Mouse (Mus musculus): ENCODE results near the gene Zfyve16. TPM values are rescaled to one million over a fixed set of nuclear protein-coding genes. Genes with fewer than 3 reads are reported as not detected.

Gene Zfyve16
- 29.0 TPM for polyA plus RNA-seq (2014; fragmentation: Illumina TruSeq; extraction: RNeasy Lipid Tissue Mini Kit (QIAGEN cat#74804); ENCODE audit: low read depth, low replicate concordance)

DNA sequence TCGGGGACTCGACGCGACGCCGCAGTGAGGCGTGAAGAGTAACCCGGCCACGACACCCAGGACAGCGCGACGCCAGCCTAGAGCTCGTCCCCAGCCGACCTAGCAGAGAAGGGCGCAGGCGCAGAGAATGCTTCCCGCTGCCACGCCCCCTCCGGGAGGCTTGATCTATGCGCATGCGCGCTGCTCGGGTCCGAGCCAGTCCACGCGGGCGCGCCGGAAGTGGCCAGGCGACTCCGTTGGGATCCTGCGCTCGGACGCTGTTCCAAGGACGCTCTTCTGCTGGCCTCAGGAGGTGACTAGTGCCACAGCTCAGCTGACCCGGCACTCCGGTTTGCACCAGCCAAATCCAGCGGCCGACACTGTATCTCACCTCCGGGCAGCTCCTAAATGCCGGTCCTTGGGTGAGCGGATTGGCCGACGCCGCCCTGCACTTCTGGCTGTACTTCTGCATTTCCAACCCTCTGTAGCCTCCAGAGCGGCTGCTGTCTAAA, at the start of gene Zfyve16:
Gene Zfyve16, minus strand, starts transcription at position 148 of the 491 bp plus-strand sequence.

DNA sequence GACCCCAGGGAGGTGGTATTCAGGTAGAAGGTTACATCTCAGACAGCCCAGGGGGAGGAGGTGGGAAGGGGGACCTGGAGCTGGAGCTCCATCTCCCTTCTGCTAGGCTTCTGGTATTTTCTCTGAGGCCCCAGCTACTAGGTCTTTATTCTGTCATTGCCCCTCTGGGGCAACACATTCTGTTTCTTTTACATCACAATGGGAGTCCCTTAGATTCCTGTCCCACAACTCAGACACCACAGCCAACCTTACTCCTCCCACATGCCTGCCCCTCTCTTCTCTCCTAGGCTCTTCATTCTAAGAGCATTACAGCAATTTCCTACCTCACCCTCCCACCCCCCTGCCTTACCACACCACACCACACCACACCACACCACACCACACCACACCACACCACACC, 45.4 kb upstream of the Zfyve16 start, which contains the start of gene Spz1:
Gene Spz1, minus strand, starts transcription at position 101 of the 400 bp plus-strand sequence.

DNA sequence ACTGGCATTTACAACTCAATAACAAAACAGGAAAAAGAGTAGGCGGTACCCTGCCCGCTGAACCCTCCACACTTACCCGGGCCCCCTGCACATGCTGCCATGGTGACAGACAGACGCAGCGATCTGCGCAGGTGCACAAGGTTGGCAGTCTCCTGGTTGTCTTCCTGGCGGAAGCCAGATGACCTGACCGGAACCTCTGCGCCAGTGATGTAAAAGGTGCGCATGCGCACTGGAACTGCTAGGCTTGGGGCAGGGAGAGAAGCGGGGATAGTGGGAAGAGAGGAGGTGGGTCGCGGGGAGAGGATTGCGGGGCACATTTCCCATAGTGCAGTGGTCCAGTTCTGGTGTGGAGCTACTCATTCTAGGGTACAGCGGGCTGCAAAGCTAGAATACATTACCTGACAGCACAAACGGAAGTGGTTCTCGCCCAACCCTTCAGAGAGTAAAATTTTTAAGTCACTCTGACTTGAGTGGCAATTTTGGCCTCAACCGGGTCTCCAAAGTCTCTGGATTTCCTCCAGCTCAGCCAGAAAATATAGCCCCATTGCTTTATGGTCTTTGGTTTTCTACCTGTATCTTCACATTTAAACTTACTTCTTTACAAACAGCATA, 46.7 kb downstream of the Zfyve16 start, which contains the start of gene Fam151b:
Gene Fam151b, minus strand, starts transcription at position 164 of the 612 bp plus-strand sequence.

Other genes with a start within 250 kb of the Zfyve16 start
- gene Gm20379, start 224.9 kb downstream of the Zfyve16 start, polyA plus RNA-seq (2014; fragmentation: Illumina TruSeq; extraction: RNeasy Lipid Tissue Mini Kit (QIAGEN cat#74804); ENCODE audit: low read depth, low replicate concordance) = not detected
- gene Dhfr, start 176.1 kb downstream of the Zfyve16 start, polyA plus RNA-seq (2014; fragmentation: Illumina TruSeq; extraction: RNeasy Lipid Tissue Mini Kit (QIAGEN cat#74804); ENCODE audit: low read depth, low replicate concordance) = 5.8 TPM
- gene Msh3, start 175.9 kb downstream of the Zfyve16 start, polyA plus RNA-seq (2014; fragmentation: Illumina TruSeq; extraction: RNeasy Lipid Tissue Mini Kit (QIAGEN cat#74804); ENCODE audit: low read depth, low replicate concordance) = 49.7 TPM
- 0.08 TPM for gene Ankrd34b, start 105.0 kb downstream of the Zfyve16 start, polyA plus RNA-seq (2014; fragmentation: Illumina TruSeq; extraction: RNeasy Lipid Tissue Mini Kit (QIAGEN cat#74804); ENCODE audit: low read depth, low replicate concordance)
- gene Fam151b, start 46.9 kb downstream of the Zfyve16 start, polyA plus RNA-seq (2014; fragmentation: Illumina TruSeq; extraction: RNeasy Lipid Tissue Mini Kit (QIAGEN cat#74804); ENCODE audit: low read depth, low replicate concordance) = 13.8 TPM
- 1,812 TPM for gene Spz1, start 45.3 kb upstream of the Zfyve16 start, polyA plus RNA-seq (2014; fragmentation: Illumina TruSeq; extraction: RNeasy Lipid Tissue Mini Kit (QIAGEN cat#74804); ENCODE audit: low read depth, low replicate concordance)
- 9.9 TPM for gene Serinc5, start 80.2 kb upstream of the Zfyve16 start, polyA plus RNA-seq (2014; fragmentation: Illumina TruSeq; extraction: RNeasy Lipid Tissue Mini Kit (QIAGEN cat#74804); ENCODE audit: low read depth, low replicate concordance)

All from testis, adult 10 weeks (tissue).